Mouse (Mus musculus): ENCODE results near the gene Igfals. TPM values are rescaled to one million over a fixed set of nuclear protein-coding genes. Genes with fewer than 3 reads are reported as not detected.

Igfals gene
- total and polyA plus RNA-seq, 2 experiments from 2014 or later, result 0.18 to 0.52 TPM

GRCm38 (mm10) chr17:24840341-24840740, 25.5 kb upstream of the Igfals start:
- ATAC-seq, result no peak
- WGBS, result 62% methylated on average over 5 of the region's 5 CpGs

DNA sequence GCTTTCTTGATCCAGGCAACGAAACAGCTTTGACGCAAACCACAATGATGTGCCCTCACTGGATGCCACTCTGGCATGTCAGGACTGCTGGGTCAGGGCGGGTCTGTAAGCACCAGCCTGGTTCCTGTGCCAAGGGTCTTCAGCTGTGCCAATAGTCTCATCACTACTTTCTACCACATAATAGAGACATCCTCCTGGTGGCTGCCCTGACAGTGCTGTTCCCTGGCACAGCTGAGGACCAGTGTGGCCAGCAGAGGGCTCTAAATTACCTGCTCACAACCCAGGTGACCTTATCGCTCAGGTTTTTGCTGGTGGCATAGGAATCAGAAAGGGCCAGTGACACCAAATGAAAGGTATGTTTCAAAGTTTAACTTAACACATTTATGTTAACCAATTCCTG, 24.7 kb upstream of the Igfals start:
- ATAC-seq (no peak), DNase-seq (ENCODE audit: low spot score) (no peak)
- Histone ChIP-seq H3K27me3 (ENCODE audit: insufficient read depth, low read length) (no peaks in the 10 kb centered on the region), H3K27ac (no peak overlapping the region), H3K9me3 (ENCODE audit: low read length) (no peaks in the 10 kb centered on the region), H3K4me2 (ENCODE audit: low read depth, low read length) (no peak overlapping the region), H3K36me3 (ENCODE audit: insufficient read depth, low read length) (no peaks in the 10 kb centered on the region), H3K9ac (replicated peaks; ENCODE audit: low read length) (no peak overlapping the region), H3K4me3 (ENCODE audit: low read length) (no peak overlapping the region), H3K4me1 (ENCODE audit: insufficient read depth, low read length) (no peaks in the 10 kb centered on the region)
- peak; percentile 53 for TF ChIP-seq CTCF (IDR thresholded peaks at IDR 0.05; ENCODE audit: low read depth)
- WGBS, result 47% methylated on average over 4 of the region's 4 CpGs

More at GRCm38 (mm10) chr17:24840341-24840740, 25.5 kb upstream of the Igfals start:
- no peaks in the 10 kb centered on the region for H3K36me3 ChIP-seq (ENCODE audit: insufficient read depth, low read length)
- no peaks in the 10 kb centered on the region for H3K4me1 ChIP-seq (ENCODE audit: insufficient read depth, low read length)
- H3K4me3 ChIP-seq (ENCODE audit: low read length), result no peak overlapping the region
- no peak for TF ChIP-seq CTCF (IDR thresholded peaks at IDR 0.05; ENCODE audit: low read depth)
- no peak overlapping the region for H3K9ac ChIP-seq (replicated peaks; ENCODE audit: low read length)
- H3K27me3 ChIP-seq (ENCODE audit: insufficient read depth, low read length), result no peaks in the 10 kb centered on the region
- no peak for DNase-seq (ENCODE audit: low spot score)
- H3K4me2 ChIP-seq (ENCODE audit: low read depth, low read length), result no peak overlapping the region
- no peaks in the 10 kb centered on the region for H3K9me3 ChIP-seq (ENCODE audit: low read length)
- no peak overlapping the region for H3K27ac ChIP-seq

DNA sequence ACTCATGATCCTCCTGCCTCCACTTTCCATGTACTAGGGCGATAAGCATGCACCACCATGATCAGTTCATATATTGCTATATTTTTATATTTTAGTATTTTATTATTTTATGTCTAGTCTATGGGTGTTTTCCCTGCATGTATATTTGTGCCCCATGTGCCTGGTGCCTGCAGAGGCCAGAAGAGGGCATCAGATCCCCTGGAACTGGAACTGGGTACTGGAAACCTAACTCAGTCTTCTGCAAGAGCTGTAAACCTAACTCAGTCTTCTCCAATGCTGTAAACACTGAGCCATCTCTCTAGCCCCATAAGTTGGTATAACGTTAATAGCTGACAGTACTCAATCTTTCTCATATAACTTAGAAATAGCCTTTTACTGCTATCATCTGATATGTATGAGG, 23.2 kb upstream of the Igfals start:
- no peaks in the 10 kb centered on the region for H3K4me1 ChIP-seq (ENCODE audit: insufficient read depth, low read length)
- no peaks in the 10 kb centered on the region for H3K9me3 ChIP-seq (ENCODE audit: low read length)
- H3K27me3 ChIP-seq (ENCODE audit: insufficient read depth, low read length), result no peaks in the 10 kb centered on the region
- DNase-seq (ENCODE audit: low spot score) (no peak), ATAC-seq (no peak)
- no peak overlapping the region for H3K4me3 ChIP-seq (ENCODE audit: low read length)
- no peak overlapping the region for H3K27ac ChIP-seq
- H3K4me2 ChIP-seq (ENCODE audit: low read depth, low read length), result no peak overlapping the region
- WGBS, result 57% methylated on average over 2 of the region's 2 CpGs
- TF ChIP-seq CTCF (IDR thresholded peaks at IDR 0.05; ENCODE audit: low read depth), result no peak; the same call in 1 of the 2 replicates
- no peaks in the 10 kb centered on the region for H3K36me3 ChIP-seq (ENCODE audit: insufficient read depth, low read length)
- H3K9ac ChIP-seq (replicated peaks; ENCODE audit: low read length), result no peak overlapping the region

DNA sequence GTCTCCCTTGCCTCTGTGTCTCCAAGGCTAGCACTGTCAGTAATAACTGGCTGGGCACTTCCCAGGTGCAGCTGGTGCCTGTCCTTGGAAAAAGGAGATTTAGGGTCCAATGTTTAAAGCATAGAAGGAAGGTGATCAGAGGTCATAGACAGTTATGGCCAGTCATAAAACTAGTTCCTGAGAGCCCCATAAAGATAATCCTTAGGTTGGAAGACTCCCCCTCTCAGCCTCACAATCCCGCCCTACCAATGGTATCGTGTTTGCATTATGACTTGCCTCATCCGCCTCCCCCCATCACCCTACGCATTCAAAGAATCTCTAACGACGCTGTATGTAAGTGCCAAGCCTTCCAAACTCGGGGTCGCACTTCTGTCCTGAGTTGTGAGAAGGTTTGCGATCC, 21.3 kb upstream of the Igfals start:
- Histone ChIP-seq H3K9ac (replicated peaks; ENCODE audit: low read length) (no peak overlapping the region), H3K4me1 (ENCODE audit: insufficient read depth, low read length) (peaks cover 10% of the 10 kb centered on the region; the same call in 1 of the 2 replicates), H3K27me3 (ENCODE audit: insufficient read depth, low read length) (no peaks in the 10 kb centered on the region), H3K9me3 (ENCODE audit: low read length) (no peaks in the 10 kb centered on the region), H3K27ac (no peak overlapping the region), H3K36me3 (ENCODE audit: insufficient read depth, low read length) (no peaks in the 10 kb centered on the region), H3K4me3 (ENCODE audit: low read length) (no peak overlapping the region), H3K4me2 (ENCODE audit: low read depth, low read length) (no peak overlapping the region)
- TF ChIP-seq CTCF (IDR thresholded peaks at IDR 0.05; ENCODE audit: low read depth), result no peak
- ATAC-seq (no peak), DNase-seq (ENCODE audit: low spot score) (no peak)
- WGBS, result 68% methylated on average over 9 of the region's 9 CpGs

GRCm38 (mm10) chr17:24847386-24847785, 18.4 kb upstream of the Igfals start:
- Histone ChIP-seq H3K4me3 (ENCODE audit: low read length) (no peak overlapping the region), H3K9me3 (ENCODE audit: low read length) (no peaks in the 10 kb centered on the region), H3K4me1 (ENCODE audit: insufficient read depth, low read length) (peaks cover 14% of the 10 kb centered on the region), H3K27ac (no peak overlapping the region), H3K9ac (replicated peaks; ENCODE audit: low read length) (no peak overlapping the region), H3K27me3 (ENCODE audit: insufficient read depth, low read length) (no peaks in the 10 kb centered on the region), H3K36me3 (ENCODE audit: insufficient read depth, low read length) (no peaks in the 10 kb centered on the region), H3K4me2 (ENCODE audit: low read depth, low read length) (no peak overlapping the region)
- DNase-seq (ENCODE audit: low spot score) (no peak), ATAC-seq (no peak)
- TF ChIP-seq CTCF (IDR thresholded peaks at IDR 0.05; ENCODE audit: low read depth), result no peak
- WGBS, result 100% methylated on average over 1 of the region's 1 CpGs

DNA sequence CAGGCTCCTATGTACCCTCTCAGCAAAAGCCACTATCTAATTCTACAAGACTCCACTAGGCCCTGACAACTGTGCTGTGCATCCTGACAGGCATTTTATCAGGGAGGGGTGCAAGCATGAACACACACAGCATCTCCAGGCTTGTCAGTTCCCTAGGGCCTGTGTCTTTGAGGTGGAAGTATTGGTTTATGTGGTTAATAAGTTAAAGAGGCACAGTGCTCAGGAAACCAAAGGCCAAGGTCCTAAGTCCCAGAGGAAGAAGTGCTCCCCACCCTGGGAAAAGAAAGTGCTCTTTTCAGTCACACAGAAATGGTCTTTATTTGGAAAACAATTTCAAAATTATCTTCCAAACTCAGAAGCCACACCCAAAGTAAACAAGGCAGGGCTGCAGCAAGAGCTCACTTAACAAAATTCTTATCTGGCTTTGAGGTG, 17.2 kb upstream of the Igfals start:
- DNase-seq (ENCODE audit: low spot score) (no peak), ATAC-seq (no peak)
- no peak overlapping the region for H3K27ac ChIP-seq
- H3K9ac ChIP-seq (replicated peaks; ENCODE audit: low read length), result no peak overlapping the region
- H3K9me3 ChIP-seq (ENCODE audit: low read length), result no peaks in the 10 kb centered on the region
- H3K27me3 ChIP-seq (ENCODE audit: insufficient read depth, low read length), result no peaks in the 10 kb centered on the region
- H3K4me1 ChIP-seq (ENCODE audit: insufficient read depth, low read length), result peaks cover 14% of the 10 kb centered on the region
- peaks cover 6% of the 10 kb centered on the region for H3K36me3 ChIP-seq (ENCODE audit: insufficient read depth, low read length)
- peak overlapping the region; percentile 82 for H3K4me2 ChIP-seq (ENCODE audit: low read depth, low read length)
- peak overlapping the region; percentile 85; the same call in 1 of the 2 replicates for H3K4me3 ChIP-seq (ENCODE audit: low read length)
- no peak for TF ChIP-seq CTCF (IDR thresholded peaks at IDR 0.05; ENCODE audit: low read depth)

- Histone ChIP-seq H3K4me2 (ENCODE audit: low read depth, low read length) (peak overlapping the region; percentile 82), H3K36me3 (ENCODE audit: insufficient read depth, low read length) (peaks cover 7% of the 10 kb centered on the region), H3K9ac (replicated peaks; ENCODE audit: low read length) (peak overlapping the region; percentile 63), H3K27me3 (ENCODE audit: insufficient read depth, low read length) (no peaks in the 10 kb centered on the region), H3K4me3 (ENCODE audit: low read length) (peak overlapping the region; percentile 85), H3K27ac (peak overlapping the region; percentile 90), H3K9me3 (ENCODE audit: low read length) (no peaks in the 10 kb centered on the region), H3K4me1 (ENCODE audit: insufficient read depth, low read length) (peaks cover 14% of the 10 kb centered on the region)
- under 1% methylated on average over 21 of the region's 21 CpGs for WGBS
- peak; percentile 72 for TF ChIP-seq CTCF (IDR thresholded peaks at IDR 0.05; ENCODE audit: low read depth)
- ATAC-seq (no peak; the same call in 1 of the 2 replicates), DNase-seq (ENCODE audit: low spot score) (no peak)
Observed at GRCm38 (mm10) chr17:24849733-24850064, 16.1 kb upstream of the Igfals start.
